Mouse (Mus musculus) heart, embryonic 13.5 days (tissue): ENCODE data around the gene Cebpg. TPM values are rescaled to one million over a fixed set of nuclear protein-coding genes. Genes with fewer than 3 reads are reported as not detected.

Experiments used
- ATAC-seq: fragments of 200-750 bp; cut with Nextera tagmentation; 2 replicates; pipeline ENCODE4 v1.8.0; 2017; ENCODE audit warnings: moderate TSS enrichment; ENCODE audit not compliant: insufficient number of reproducible peaks, low FRiP score, low TSS enrichment; ENCODE audit errors: extremely low read depth
- H3K27ac ChIP-seq: fragments of 300-500 bp; sonication (generic); replicated peaks from 2 replicates; pipeline ENCODE4 v1.5.1; 2015; ENCODE audit warnings: moderate library complexity, mild to moderate bottlenecking, inconsistent platforms
- H3K27me3 ChIP-seq: fragments of 300-500 bp; sonication (generic); replicated peaks from 2 replicates; pipeline ENCODE4 v1.6.1; 2015; ENCODE audit warnings: mild to moderate bottlenecking, inconsistent platforms
- H3K36me3 ChIP-seq: fragments of 300-500 bp; sonication (generic); 2 replicates; pipeline ENCODE4 v1.6.1; 2015; ENCODE audit warnings: mild to moderate bottlenecking, inconsistent platforms
- H3K4me1 ChIP-seq: fragments of 300-500 bp; sonication (generic); 2 replicates; pipeline ENCODE4 v1.6.1; 2015; ENCODE audit warnings: inconsistent platforms
- H3K4me2 ChIP-seq: fragments of 300-500 bp; sonication (generic); 2 replicates; pipeline ENCODE4 v1.6.1; 2015; ENCODE audit warnings: inconsistent platforms, mild to moderate bottlenecking, moderate library complexity
- H3K4me3 ChIP-seq: fragments of 300-500 bp; sonication (generic); 2 replicates; pipeline ENCODE4 v1.5.1; 2015; ENCODE audit warnings: moderate library complexity, mild to moderate bottlenecking, inconsistent platforms
- H3K9ac ChIP-seq: fragments of 300-500 bp; sonication (generic); 2 replicates; pipeline ENCODE4 v1.6.1; 2015; ENCODE audit warnings: inconsistent platforms, mild to moderate bottlenecking, moderate library complexity
- H3K9me3 ChIP-seq: fragments of 300-500 bp; sonication (generic); 2 replicates; pipeline ENCODE4 v1.6.1; 2016; ENCODE audit warnings: inconsistent platforms
- WGBS: fragments of 180-500 bp; shearing (Covaris S2); methylation state at CpG from one replicate; pipeline ENCODE4 v1.1.7; 2015; ENCODE audit warnings: mixed read lengths; 5-methylcytosine and 5-hydroxymethylcytosine counted together
- microRNA-seq: library from miRNA; unstranded; fragments of <30 nt; microRNA quantifications from one replicate; pipeline ENCODE4, GENCODE M21; 2016
- polyA plus RNA-seq: library from polyadenylated mRNA; unstranded; fragments of >200 nt; fragmentation: Nextera tagmentation; extraction: Ambion mirVana; gene quantifications from 2 replicates; pipeline ENCODE4 v1.2.1, GENCODE M21; 2015

Cebpg gene
- polyA plus RNA-seq, 1 experiment from 2014 or later, result 16.3 TPM

DNA sequence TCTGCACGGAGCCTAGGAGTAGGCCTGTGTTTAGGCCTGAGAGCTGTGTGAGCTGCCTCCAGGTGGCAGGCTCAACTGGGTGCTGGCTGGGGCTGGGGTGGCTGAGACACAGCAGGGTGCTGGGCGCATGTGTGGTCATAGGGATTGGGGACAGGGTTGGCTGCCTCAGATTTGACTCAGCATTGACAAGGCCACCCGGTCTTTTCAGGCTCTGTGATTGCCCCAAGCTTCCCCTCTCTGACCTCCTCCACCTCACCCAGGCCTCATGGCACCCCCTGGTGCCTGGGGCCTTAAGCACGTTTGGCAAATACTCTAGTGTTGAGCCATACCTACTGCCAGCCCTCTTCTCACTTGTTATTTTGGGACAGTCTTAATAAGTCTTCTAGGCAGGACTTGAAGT, 33.1 kb downstream of the Cebpg start:
- 82% methylated on average over 4 of the region's 4 CpGs for WGBS
- ATAC-seq, result no peak
- H3K36me3 ChIP-seq, result 0 out of 2 replicates have a peak, but pooled peaks cover 8% of the 10 kb centered on the region
- no peaks in the 10 kb centered on the region for H3K9me3 ChIP-seq
- H3K27me3 ChIP-seq, result no peaks in the 10 kb centered on the region
- no peak overlapping the region for H3K4me3 ChIP-seq
- no peak overlapping the region for H3K27ac ChIP-seq
- no peak overlapping the region for H3K9ac ChIP-seq
- no peak overlapping the region for H3K4me2 ChIP-seq
- H3K4me1 ChIP-seq, result no peaks in the 10 kb centered on the region; the same call in 1 of the 2 replicates

DNA sequence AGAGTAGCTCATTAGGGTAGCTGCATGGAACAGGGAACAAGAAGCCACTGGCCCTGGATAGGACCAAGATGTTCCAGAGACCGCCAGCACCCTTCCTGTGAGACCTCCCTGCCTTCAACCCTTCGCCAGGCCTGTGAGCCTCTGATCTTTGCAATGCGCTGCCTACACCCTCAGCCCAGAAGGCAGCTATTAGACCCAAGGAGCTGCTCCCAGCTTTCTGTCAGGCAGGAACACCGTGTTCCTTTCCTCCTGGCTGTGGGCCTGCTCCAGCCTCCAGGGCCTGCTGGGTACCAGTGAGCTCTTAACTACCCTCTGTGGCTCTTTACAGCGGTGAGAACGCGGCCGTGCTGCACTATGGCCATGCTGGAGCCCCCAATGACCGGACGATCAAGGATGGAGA, 35.0 kb downstream of the Cebpg start:
- 92% methylated on average over 10 of the region's 10 CpGs for WGBS

DNA sequence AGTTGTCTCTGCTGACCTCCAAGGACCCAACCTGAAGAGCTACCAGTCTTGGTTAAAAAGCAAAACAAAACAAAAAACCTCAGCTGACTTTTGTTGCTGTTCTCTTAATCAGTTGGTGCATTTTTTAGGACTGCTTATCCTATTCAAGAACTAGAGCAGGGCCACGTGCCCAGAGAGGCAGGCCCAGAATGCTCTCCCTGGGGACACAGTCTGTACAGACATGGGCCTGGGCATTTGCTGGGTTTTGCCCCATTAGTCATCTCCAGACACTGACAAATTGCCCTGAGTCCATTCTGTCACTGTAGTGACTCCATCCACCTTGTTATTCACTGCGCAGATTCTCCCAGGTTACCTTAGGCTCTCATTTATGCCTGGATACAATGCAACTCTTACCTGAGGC, 41.1 kb downstream of the Cebpg start:
- Histone ChIP-seq H3K36me3 (no peaks in the 10 kb centered on the region), H3K4me1 (peaks cover 17% of the 10 kb centered on the region), H3K9ac (no peak overlapping the region), H3K4me2 (no peak overlapping the region), H3K27ac (no peak overlapping the region), H3K27me3 (no peaks in the 10 kb centered on the region), H3K9me3 (no peaks in the 10 kb centered on the region), H3K4me3 (no peak overlapping the region)
- WGBS, result 65% methylated on average over 2 of the region's 2 CpGs
- ATAC-seq, result no peak

More for the DNA sequence above, 35.0 kb downstream of the Cebpg start:
- Histone ChIP-seq H3K4me2 (no peak overlapping the region), H3K27ac (no peak overlapping the region), H3K4me1 (no peaks in the 10 kb centered on the region), H3K27me3 (no peaks in the 10 kb centered on the region), H3K9ac (no peak overlapping the region), H3K9me3 (no peaks in the 10 kb centered on the region), H3K36me3 (0 out of 2 replicates have a peak, but pooled peaks cover 8% of the 10 kb centered on the region), H3K4me3 (no peak overlapping the region)
- ATAC-seq, result no peak

DNA sequence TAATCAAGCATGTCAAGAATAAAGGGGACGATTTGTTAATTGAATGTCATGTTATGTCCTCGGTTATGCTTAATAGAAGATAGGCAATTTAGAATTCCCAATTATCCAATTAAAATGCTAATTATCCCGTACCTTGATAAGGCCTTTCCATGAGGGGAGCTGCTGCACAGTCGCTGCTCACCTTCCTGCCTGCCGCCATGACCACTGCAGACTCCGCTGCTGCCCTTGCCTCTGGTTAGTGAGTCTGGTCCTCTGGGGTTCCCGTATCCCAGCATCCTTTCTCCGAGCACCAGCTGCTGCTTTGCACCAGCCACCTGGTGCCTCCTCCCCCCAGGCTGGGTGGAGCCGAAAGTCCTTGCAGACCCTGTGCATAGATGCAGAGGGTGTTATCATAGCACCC, 43.1 kb downstream of the Cebpg start:
- peaks cover 17% of the 10 kb centered on the region for H3K4me1 ChIP-seq
- no peaks in the 10 kb centered on the region for H3K27me3 ChIP-seq
- no peak overlapping the region for H3K9ac ChIP-seq
- H3K9me3 ChIP-seq, result no peaks in the 10 kb centered on the region
- H3K27ac ChIP-seq, result no peak overlapping the region
- ATAC-seq, result no peak
- no peak overlapping the region for H3K4me3 ChIP-seq
- no peak overlapping the region for H3K4me2 ChIP-seq
- WGBS, result 78% methylated on average over 9 of the region's 9 CpGs
- no peaks in the 10 kb centered on the region for H3K36me3 ChIP-seq

DNA sequence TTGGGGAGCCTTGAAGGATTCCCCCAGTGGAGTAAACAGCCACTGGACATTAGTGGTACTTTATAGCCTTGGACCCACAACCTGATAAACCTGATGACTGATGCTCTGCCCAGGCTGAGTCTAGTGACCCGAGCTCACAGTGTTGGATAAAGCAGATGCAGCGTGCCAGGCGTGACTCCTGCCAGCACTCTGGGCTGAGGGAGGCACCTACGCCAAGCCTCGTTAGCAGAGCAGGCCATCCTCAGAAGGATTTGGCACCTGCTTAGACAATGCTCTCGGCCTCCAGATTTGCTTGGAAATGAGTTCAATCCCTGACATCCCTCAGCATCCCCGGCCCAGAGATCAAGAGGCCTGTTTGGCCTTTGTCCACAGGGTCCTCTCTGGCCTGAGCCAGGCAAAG, 49.7 kb downstream of the Cebpg start:
- H3K4me1 ChIP-seq, result no peaks in the 10 kb centered on the region
- no peak for ATAC-seq
- H3K36me3 ChIP-seq, result no peaks in the 10 kb centered on the region
- H3K4me2 ChIP-seq, result no peak overlapping the region
- WGBS, result 88% methylated on average over 7 of the region's 7 CpGs
- H3K27me3 ChIP-seq, result no peaks in the 10 kb centered on the region
- H3K9ac ChIP-seq, result no peak overlapping the region
- no peak overlapping the region for H3K27ac ChIP-seq
- H3K9me3 ChIP-seq, result no peaks in the 10 kb centered on the region
- H3K4me3 ChIP-seq, result no peak overlapping the region

DNA sequence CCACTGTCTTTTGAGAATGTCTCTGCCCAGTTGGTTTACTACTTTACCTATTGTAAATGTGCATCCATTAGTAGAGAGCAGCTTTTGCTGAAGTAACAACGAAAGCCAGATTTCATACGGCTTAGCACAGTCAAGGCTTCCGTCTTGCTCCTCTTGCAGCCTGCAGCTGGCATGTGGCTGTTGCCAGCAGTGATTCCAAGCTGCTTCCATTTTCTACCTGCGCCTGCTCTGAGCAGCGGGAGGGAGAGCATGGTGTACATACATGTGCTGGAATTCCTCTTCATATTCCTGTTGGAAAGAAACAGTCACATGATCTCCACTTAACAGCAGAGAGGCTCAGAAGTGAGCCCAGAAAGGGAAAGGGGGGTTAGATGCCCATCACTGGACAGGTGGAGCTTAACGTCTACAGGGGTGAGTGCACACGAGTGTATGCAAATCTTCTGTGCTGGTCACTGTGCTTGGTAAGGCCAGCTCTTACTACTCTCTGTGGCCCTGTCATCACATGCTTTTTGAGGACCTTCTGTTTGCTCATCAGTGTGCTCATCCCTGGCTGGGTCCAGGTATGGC, 53.1 kb downstream of the Cebpg start:
- Histone ChIP-seq H3K4me2 (no peak overlapping the region), H3K27ac (no peak overlapping the region), H3K9ac (no peak overlapping the region), H3K4me1 (no peaks in the 10 kb centered on the region), H3K36me3 (no peaks in the 10 kb centered on the region), H3K9me3 (no peaks in the 10 kb centered on the region), H3K4me3 (no peak overlapping the region), H3K27me3 (no peaks in the 10 kb centered on the region)
- ATAC-seq, result no peak
- WGBS, result 80% methylated on average over 7 of the region's 7 CpGs

DNA sequence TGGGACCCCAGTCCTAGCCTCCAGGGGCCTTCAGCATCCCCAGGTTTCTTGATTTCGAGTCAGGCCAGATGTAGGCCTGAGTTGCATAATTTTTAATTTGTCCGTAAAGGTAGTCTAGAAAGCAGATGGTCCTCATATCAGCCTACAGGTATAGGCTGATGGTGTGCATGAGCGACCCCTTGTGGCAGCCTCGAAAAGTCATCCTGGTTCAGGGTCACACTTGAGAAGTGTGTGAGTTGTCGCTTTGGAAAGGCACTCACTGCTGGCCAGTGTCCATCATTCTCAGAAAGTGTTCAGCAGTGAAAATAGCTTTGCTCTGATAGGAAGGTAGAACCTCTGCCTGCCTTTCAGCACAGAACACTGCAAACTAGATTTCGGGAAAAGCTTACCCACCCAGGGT, 55.5 kb downstream of the Cebpg start:
- Histone ChIP-seq H3K4me2 (no peak overlapping the region), H3K36me3 (no peaks in the 10 kb centered on the region), H3K9ac (no peak overlapping the region), H3K27ac (no peak overlapping the region), H3K27me3 (no peaks in the 10 kb centered on the region), H3K4me1 (peaks cover 12% of the 10 kb centered on the region), H3K9me3 (no peaks in the 10 kb centered on the region), H3K4me3 (no peak overlapping the region)
- WGBS, result 32% methylated on average over 6 of the region's 6 CpGs
- no peak for ATAC-seq

Small RNAs within 50 kb of the gene (microRNA-seq; reads per million reads assigned to microRNA genes)
- gene Gm25033, result not detected

Other genes with a start within 250 kb of the Cebpg start
- gene Chst8, start 243.9 kb downstream of the Cebpg start, polyA plus RNA-seq, result 0.91 and 1.6 TPM in 2 replicates
- 43.3 and 45.5 TPM in 2 replicates for gene Pepd, start 144.2 kb downstream of the Cebpg start, polyA plus RNA-seq
- 0.47 and 0.78 TPM in 2 replicates for gene Cebpa, start 62.7 kb upstream of the Cebpg start, polyA plus RNA-seq
- gene Slc7a10, start 129.8 kb upstream of the Cebpg start, polyA plus RNA-seq, result 1.1 and 2.2 TPM in 2 replicates
- 1.6 and 1.7 TPM in 2 replicates for gene Lrp3, start 158.9 kb upstream of the Cebpg start, polyA plus RNA-seq